Mouse (Mus musculus): ENCODE data around the gene Gltp. TPM values are rescaled to one million over a fixed set of nuclear protein-coding genes. Genes with fewer than 3 reads are reported as not detected.
A peak's percentile ranks its signal among the peaks of the same experiment; 100 is the strongest.

Gene Gltp
- polyA plus RNA-seq, 1 experiment from 2014 or later: 45.9 TPM

- no peak for ATAC-seq (replicated peaks; ENCODE audit: insufficient number of reproducible peaks, insufficient read depth, low FRiP score, low read depth)
- Histone ChIP-seq H3K4me1 (replicated peaks) (peaks cover 20% of the 10 kb centered on the region), H3K4me3 (no peak overlapping the region), H3K27me3 (peaks cover 74% of the 10 kb centered on the region), H3K9ac (no peak overlapping the region), H3K4me2 (no peak overlapping the region), H3K36me3 (no peaks in the 10 kb centered on the region), H3K27ac (no peak overlapping the region), H3K9me3 (replicated peaks) (no peaks in the 10 kb centered on the region)
- 79% methylated on average over 7 of the region's 7 CpGs for WGBS
Observed at GRCm38 (mm10) chr5:114656305-114656704, 34.5 kb downstream of the Gltp start.

GRCm38 (mm10) chr5:114655721-114656120 lies 35.1 kb downstream of the Gltp start:
- no peak for ATAC-seq (replicated peaks; ENCODE audit: insufficient number of reproducible peaks, insufficient read depth, low FRiP score, low read depth)
- Histone ChIP-seq H3K27me3 (peaks cover 72% of the 10 kb centered on the region), H3K9ac (no peak overlapping the region), H3K4me3 (no peak overlapping the region), H3K27ac (no peak overlapping the region), H3K36me3 (no peaks in the 10 kb centered on the region), H3K4me2 (no peak overlapping the region), H3K4me1 (replicated peaks) (peaks cover 25% of the 10 kb centered on the region), H3K9me3 (replicated peaks) (no peaks in the 10 kb centered on the region)
- 84% methylated on average over 5 of the region's 5 CpGs for WGBS

GRCm38 (mm10) chr5:114653656-114654437 lies 36.9 kb downstream of the Gltp start:
- Histone ChIP-seq H3K27me3 (peaks cover 68% of the 10 kb centered on the region), H3K36me3 (no peaks in the 10 kb centered on the region), H3K4me2 (no peak overlapping the region), H3K27ac (no peak overlapping the region), H3K4me1 (replicated peaks) (peaks cover 28% of the 10 kb centered on the region), H3K4me3 (no peak overlapping the region), H3K9ac (no peak overlapping the region), H3K9me3 (replicated peaks) (no peaks in the 10 kb centered on the region)
- ATAC-seq (replicated peaks; ENCODE audit: insufficient number of reproducible peaks, insufficient read depth, low FRiP score, low read depth): no peak
- 57% methylated on average over 15 of the region's 15 CpGs for WGBS

- H3K27me3 ChIP-seq: peaks cover 53% of the 10 kb centered on the region
- no peaks in the 10 kb centered on the region for H3K9me3 ChIP-seq (replicated peaks)
- ATAC-seq (replicated peaks; ENCODE audit: insufficient number of reproducible peaks, insufficient read depth, low FRiP score, low read depth): no peak
- no peaks in the 10 kb centered on the region for H3K36me3 ChIP-seq
- no peak overlapping the region for H3K4me3 ChIP-seq
- peaks cover 23% of the 10 kb centered on the region for H3K4me1 ChIP-seq (replicated peaks)
- no peak overlapping the region for H3K27ac ChIP-seq
- 25% methylated on average over 3 of the region's 3 CpGs for WGBS
- H3K9ac ChIP-seq: no peak overlapping the region
- H3K4me2 ChIP-seq: no peak overlapping the region
Observed at GRCm38 (mm10) chr5:114651449-114651848, 39.3 kb downstream of the Gltp start.

- WGBS: 37% methylated on average over 14 of the region's 14 CpGs
- Histone ChIP-seq H3K4me1 (replicated peaks) (peaks cover 23% of the 10 kb centered on the region), H3K9ac (no peak overlapping the region), H3K4me3 (no peak overlapping the region), H3K36me3 (no peaks in the 10 kb centered on the region), H3K27ac (no peak overlapping the region), H3K9me3 (replicated peaks) (no peaks in the 10 kb centered on the region), H3K27me3 (peaks cover 54% of the 10 kb centered on the region), H3K4me2 (no peak overlapping the region)
- ATAC-seq (replicated peaks; ENCODE audit: insufficient number of reproducible peaks, insufficient read depth, low FRiP score, low read depth): no peak
Observed at GRCm38 (mm10) chr5:114651002-114651401, 39.8 kb downstream of the Gltp start.

GRCm38 (mm10) chr5:114648728-114649311 lies 42.0 kb downstream of the Gltp start:
- Histone ChIP-seq H3K4me2 (no peak overlapping the region), H3K9ac (no peak overlapping the region), H3K27ac (no peak overlapping the region), H3K27me3 (peaks cover 46% of the 10 kb centered on the region), H3K36me3 (no peaks in the 10 kb centered on the region), H3K4me1 (replicated peaks) (peaks cover 21% of the 10 kb centered on the region), H3K9me3 (replicated peaks) (no peaks in the 10 kb centered on the region), H3K4me3 (no peak overlapping the region)
- ATAC-seq (replicated peaks; ENCODE audit: insufficient number of reproducible peaks, insufficient read depth, low FRiP score, low read depth): no peak
- 77% methylated on average over 11 of the region's 11 CpGs for WGBS

GRCm38 (mm10) chr5:114647211-114647974 lies 43.4 kb downstream of the Gltp start:
- no peaks in the 10 kb centered on the region for H3K36me3 ChIP-seq
- WGBS: 5% methylated on average over 27 of the region's 27 CpGs
- no peaks in the 10 kb centered on the region for H3K9me3 ChIP-seq (replicated peaks)
- H3K4me3 ChIP-seq: peak overlapping the region; percentile 34
- peak overlapping the region; percentile 29; the same call in 1 of the 2 replicates for H3K9ac ChIP-seq
- H3K27ac ChIP-seq: no peak overlapping the region
- peak; percentile 40 for ATAC-seq (replicated peaks; ENCODE audit: insufficient number of reproducible peaks, insufficient read depth, low FRiP score, low read depth)
- peak overlapping the region; percentile 63 for H3K4me2 ChIP-seq
- H3K4me1 ChIP-seq (replicated peaks): peaks cover 21% of the 10 kb centered on the region
- peaks cover 39% of the 10 kb centered on the region for H3K27me3 ChIP-seq

GRCm38 (mm10) chr5:114645916-114646315 lies 44.9 kb downstream of the Gltp start:
- ATAC-seq (replicated peaks; ENCODE audit: insufficient number of reproducible peaks, insufficient read depth, low FRiP score, low read depth): no peak
- Histone ChIP-seq H3K4me1 (replicated peaks) (peaks cover 16% of the 10 kb centered on the region), H3K9ac (no peak overlapping the region), H3K4me2 (no peak overlapping the region), H3K9me3 (replicated peaks) (no peaks in the 10 kb centered on the region), H3K4me3 (no peak overlapping the region), H3K27me3 (peaks cover 45% of the 10 kb centered on the region), H3K36me3 (no peaks in the 10 kb centered on the region), H3K27ac (no peak overlapping the region)
- WGBS: 82% methylated on average over 5 of the region's 5 CpGs

GRCm38 (mm10) chr5:114644918-114645317 lies 45.9 kb downstream of the Gltp start:
- WGBS: 36% methylated on average over 6 of the region's 6 CpGs
- Histone ChIP-seq H3K27me3 (peaks cover 48% of the 10 kb centered on the region), H3K36me3 (no peaks in the 10 kb centered on the region), H3K9ac (no peak overlapping the region), H3K27ac (no peak overlapping the region), H3K4me1 (replicated peaks) (peaks cover 11% of the 10 kb centered on the region), H3K9me3 (replicated peaks) (no peaks in the 10 kb centered on the region), H3K4me3 (no peak overlapping the region), H3K4me2 (no peak overlapping the region)
- ATAC-seq (replicated peaks; ENCODE audit: insufficient number of reproducible peaks, insufficient read depth, low FRiP score, low read depth): no peak

GRCm38 (mm10) chr5:114640809-114641208 lies 50.0 kb downstream of the Gltp start:
- Histone ChIP-seq H3K9me3 (replicated peaks) (no peaks in the 10 kb centered on the region), H3K9ac (no peak overlapping the region), H3K4me3 (no peak overlapping the region), H3K27ac (no peak overlapping the region), H3K36me3 (no peaks in the 10 kb centered on the region), H3K27me3 (peaks cover 52% of the 10 kb centered on the region), H3K4me1 (replicated peaks) (peaks cover 6% of the 10 kb centered on the region), H3K4me2 (no peak overlapping the region)
- no peak for ATAC-seq (replicated peaks; ENCODE audit: insufficient number of reproducible peaks, insufficient read depth, low FRiP score, low read depth)
- WGBS: 79% methylated on average over 10 of the region's 10 CpGs

GRCm38 (mm10) chr5:114639645-114639957 lies 51.2 kb downstream of the Gltp start:
- Histone ChIP-seq H3K4me1 (replicated peaks) (peaks cover 6% of the 10 kb centered on the region), H3K36me3 (no peaks in the 10 kb centered on the region), H3K9me3 (replicated peaks) (no peaks in the 10 kb centered on the region), H3K9ac (no peak overlapping the region), H3K4me3 (no peak overlapping the region), H3K4me2 (peak overlapping the region; percentile 43), H3K27ac (no peak overlapping the region), H3K27me3 (peaks cover 58% of the 10 kb centered on the region)
- ATAC-seq (replicated peaks; ENCODE audit: insufficient number of reproducible peaks, insufficient read depth, low FRiP score, low read depth): no peak
- WGBS: 20% methylated on average over 7 of the region's 7 CpGs
